Mouse (Mus musculus) olfactory bulb, adult 2 months (tissue): ENCODE measurements at regions not wholly inside any gene's neighbourhood (a gene's known extent, or its start where the extent isn't known, plus 50 kb on each side); places are given as distances from the start of the nearest gene placed in this dataset.

Source experiments
- CTCF ChIP-seq: fragments of 200-500 bp; IDR thresholded peaks from 2 replicates; pipeline ENCODE4 v1.5.1; 2012; ENCODE audit warnings: low read depth, mild to moderate bottlenecking, low read length, moderate library complexity; ENCODE audit not compliant: insufficient read depth
- POLR2A ChIP-seq: fragments of 200-500 bp; IDR thresholded peaks from 2 replicates; pipeline ENCODE4 v1.6.1; 2012; ENCODE audit warnings: mild to moderate bottlenecking, low read depth, low read length, moderate library complexity; ENCODE audit not compliant: insufficient read depth

- TF ChIP-seq CTCF: no peak
- TF ChIP-seq POLR2A: no peak
These were observed 86.4 kb upstream of the Rasgrp1 start for GRCm38 (mm10) chr2:117429205-117429604.
